Mouse (Mus musculus) cerebellum, adult 2 months (tissue): ENCODE results near the gene Tmem131.

ENCODE experiments used
- CTCF ChIP-seq: fragments of 200-500 bp; IDR thresholded peaks from 2 replicates; pipeline ENCODE4 v1.5.1; 2011; ENCODE audit warnings: low read depth, mild to moderate bottlenecking, control low read depth, low read length, moderate library complexity, borderline replicate concordance; ENCODE audit not compliant: insufficient read depth
- POLR2A ChIP-seq: fragments of 200-500 bp; IDR thresholded peaks from 2 replicates; pipeline ENCODE4 v1.6.1; 2011; ENCODE audit warnings: low read length, control low read depth, borderline replicate concordance; ENCODE audit not compliant: insufficient read depth

- TF ChIP-seq POLR2A = no peak
- no peak for TF ChIP-seq CTCF
These were observed 23.2 kb downstream of the Tmem131 start for GRCm38 (mm10) chr1:36920154-36920716.
